Mouse (Mus musculus): ENCODE data around the gene Ppp1r9a. TPM values are rescaled to one million over a fixed set of nuclear protein-coding genes. Genes with fewer than 3 reads are reported as not detected.

Gene Ppp1r9a
- total and polyA plus RNA-seq, 3 experiments: 4.6 to 11.8 (median 10.9) TPM

DNA sequence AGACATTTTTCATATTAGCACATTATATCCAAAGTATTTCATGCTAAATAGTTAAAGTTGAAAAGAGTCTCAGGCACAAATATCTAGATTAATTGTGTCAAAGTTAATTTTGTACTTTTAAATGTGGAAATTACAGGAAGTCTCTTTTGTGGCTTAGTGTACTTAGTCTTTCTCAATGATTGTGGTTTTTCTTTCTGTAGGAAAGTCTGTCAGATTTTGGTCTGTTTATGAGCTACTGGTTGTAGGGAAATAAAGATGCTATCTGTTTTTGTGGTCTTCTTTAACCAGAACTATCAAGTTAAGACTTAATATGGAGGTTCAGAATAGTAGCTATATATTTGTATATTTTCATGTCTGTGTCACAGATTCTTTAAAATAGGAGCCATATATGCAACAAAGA, 76.2 kb downstream of the Ppp1r9a start:
- no peaks in the 10 kb centered on the region for H3K4me1 ChIP-seq (ENCODE audit: control insufficient read depth, insufficient read depth, low read length)
- H3K27me3 ChIP-seq (ENCODE audit: control insufficient read depth, insufficient read depth, low read length): no peaks in the 10 kb centered on the region
- H3K27ac ChIP-seq: no peak overlapping the region
- intact Hi-C loops (cut with DNase I): no loop called here
- no peaks in the 10 kb centered on the region for H3K79me2 ChIP-seq (replicated peaks; ENCODE audit: control insufficient read depth, insufficient read depth, low read length)
- no peak for TF ChIP-seq POLR2A (IDR thresholded peaks at IDR 0.05; ENCODE audit: insufficient read depth, low read depth, low read length)
- no peak for DNase-seq
- no peak overlapping the region for H3K9ac ChIP-seq (ENCODE audit: low read depth, low read length)
- H3K4me3 ChIP-seq: no peak overlapping the region
- no peaks in the 10 kb centered on the region for H3K36me3 ChIP-seq (ENCODE audit: control insufficient read depth, insufficient read depth, low read length)

DNA sequence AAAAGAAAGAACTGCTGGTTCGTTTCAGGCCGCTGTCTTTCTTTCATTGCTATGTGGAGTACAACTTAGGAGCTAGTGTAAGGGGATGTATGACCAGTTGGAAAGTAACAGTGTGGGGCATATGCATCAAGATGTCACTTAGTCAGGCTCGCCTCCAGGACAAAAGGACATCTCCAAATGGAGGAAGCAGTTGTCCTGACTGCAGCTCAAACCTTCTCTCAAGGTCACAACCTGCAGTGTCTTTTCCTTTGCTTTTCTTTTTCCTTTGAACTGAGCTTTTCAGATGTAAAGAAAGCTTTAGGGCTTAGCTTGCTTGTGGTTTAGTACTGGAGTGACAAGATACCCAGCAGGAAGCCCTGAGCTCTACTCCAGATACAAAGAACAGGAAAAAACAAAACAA, 77.4 kb downstream of the Ppp1r9a start:
- 93% methylated on average over 3 of the region's 3 CpGs for WGBS
- no peaks in the 10 kb centered on the region for H3K36me3 ChIP-seq (ENCODE audit: control insufficient read depth, insufficient read depth, low read length)
- H3K9ac ChIP-seq (ENCODE audit: low read depth, low read length): no peak overlapping the region
- no peak for DNase-seq
- H3K4me3 ChIP-seq: no peak overlapping the region
- intact Hi-C loops (cut with DNase I): no loop called here
- no peaks in the 10 kb centered on the region for H3K27me3 ChIP-seq (ENCODE audit: control insufficient read depth, insufficient read depth, low read length)
- H3K27ac ChIP-seq: no peak overlapping the region
- no peaks in the 10 kb centered on the region for H3K79me2 ChIP-seq (replicated peaks; ENCODE audit: control insufficient read depth, insufficient read depth, low read length)
- H3K4me1 ChIP-seq (ENCODE audit: control insufficient read depth, insufficient read depth, low read length): no peaks in the 10 kb centered on the region
- TF ChIP-seq EP300 (IDR thresholded peaks at IDR 0.05; ENCODE audit: insufficient read depth, low read depth, low read length) (no peak), POLR2A (IDR thresholded peaks at IDR 0.05; ENCODE audit: insufficient read depth, low read depth, low read length) (no peak), CTCF (IDR thresholded peaks at IDR 0.05) (no peak)

DNA sequence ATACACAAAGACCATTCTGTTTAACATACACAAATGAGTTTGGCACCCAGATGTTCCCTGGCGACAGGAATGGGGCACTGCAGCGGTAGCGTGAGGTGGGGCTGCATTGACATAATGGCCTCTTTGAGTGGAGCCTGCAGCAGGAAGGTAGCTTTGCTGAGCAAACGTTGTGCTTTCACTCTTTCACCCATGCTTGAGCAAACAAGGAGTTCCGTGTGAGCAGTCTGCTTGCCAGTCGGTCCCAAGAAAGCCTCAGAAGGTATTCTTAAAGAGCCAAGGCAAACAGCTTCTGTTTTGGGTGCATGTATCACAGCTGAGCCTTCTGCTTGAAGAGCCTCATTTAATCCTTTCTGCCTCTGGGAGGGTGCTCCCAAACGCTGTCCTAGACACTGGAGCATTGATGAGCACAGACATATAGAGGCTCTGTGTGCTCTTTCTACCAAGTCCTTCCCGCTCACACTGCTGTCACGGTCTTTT, 80.0 kb downstream of the Ppp1r9a start:
- 73% methylated on average over 9 of the region's 9 CpGs for WGBS
- DNase-seq: no peak
- intact Hi-C loops (cut with DNase I): no loop called here
- no peak for TF ChIP-seq EP300 (IDR thresholded peaks at IDR 0.05; ENCODE audit: insufficient read depth, low read depth, low read length)
- no peak for TF ChIP-seq POLR2A (IDR thresholded peaks at IDR 0.05; ENCODE audit: insufficient read depth, low read depth, low read length)
- no peak for TF ChIP-seq CTCF (IDR thresholded peaks at IDR 0.05)
- Histone ChIP-seq H3K4me1 (ENCODE audit: control insufficient read depth, insufficient read depth, low read length) (no peaks in the 10 kb centered on the region), H3K79me2 (replicated peaks; ENCODE audit: control insufficient read depth, insufficient read depth, low read length) (no peaks in the 10 kb centered on the region), H3K9ac (ENCODE audit: low read depth, low read length) (no peak overlapping the region), H3K27me3 (ENCODE audit: control insufficient read depth, insufficient read depth, low read length) (no peaks in the 10 kb centered on the region), H3K27ac (no peak overlapping the region), H3K4me3 (no peak overlapping the region), H3K36me3 (ENCODE audit: control insufficient read depth, insufficient read depth, low read length) (no peaks in the 10 kb centered on the region)

DNA sequence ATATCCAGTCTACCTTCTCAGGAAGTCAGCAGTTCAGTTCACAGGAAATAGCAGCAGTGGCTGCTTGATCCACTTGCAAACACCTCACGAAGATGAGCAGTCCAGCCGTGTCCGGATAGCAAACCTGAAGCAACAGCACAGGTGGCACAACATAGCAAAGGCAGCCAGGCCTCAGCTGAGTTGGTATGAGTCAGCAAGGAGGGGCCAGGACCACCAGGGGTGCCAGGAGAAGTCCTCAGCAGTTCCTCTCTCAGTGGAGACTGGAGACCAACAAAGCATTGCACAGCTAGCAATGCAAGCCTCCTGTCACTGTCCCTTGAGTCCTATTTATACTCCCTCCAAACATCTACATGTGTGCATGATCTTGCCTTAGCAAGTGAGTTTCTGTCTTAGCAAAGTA, 83.0 kb downstream of the Ppp1r9a start:
- Histone ChIP-seq H3K79me2 (replicated peaks; ENCODE audit: control insufficient read depth, insufficient read depth, low read length) (no peaks in the 10 kb centered on the region), H3K27me3 (ENCODE audit: control insufficient read depth, insufficient read depth, low read length) (no peaks in the 10 kb centered on the region), H3K9ac (ENCODE audit: low read depth, low read length) (no peak overlapping the region), H3K4me1 (ENCODE audit: control insufficient read depth, insufficient read depth, low read length) (no peaks in the 10 kb centered on the region; the same call in 1 of the 2 replicates), H3K27ac (no peak overlapping the region), H3K36me3 (ENCODE audit: control insufficient read depth, insufficient read depth, low read length) (no peaks in the 10 kb centered on the region), H3K4me3 (no peak overlapping the region)
- 73% methylated on average over 3 of the region's 3 CpGs for WGBS
- no peak for DNase-seq
- TF ChIP-seq POLR2A (IDR thresholded peaks at IDR 0.05; ENCODE audit: insufficient read depth, low read depth, low read length) (no peak), CTCF (IDR thresholded peaks at IDR 0.05) (no peak), EP300 (IDR thresholded peaks at IDR 0.05; ENCODE audit: insufficient read depth, low read depth, low read length) (no peak)
- intact Hi-C loops (cut with DNase I): no loop called here

DNA sequence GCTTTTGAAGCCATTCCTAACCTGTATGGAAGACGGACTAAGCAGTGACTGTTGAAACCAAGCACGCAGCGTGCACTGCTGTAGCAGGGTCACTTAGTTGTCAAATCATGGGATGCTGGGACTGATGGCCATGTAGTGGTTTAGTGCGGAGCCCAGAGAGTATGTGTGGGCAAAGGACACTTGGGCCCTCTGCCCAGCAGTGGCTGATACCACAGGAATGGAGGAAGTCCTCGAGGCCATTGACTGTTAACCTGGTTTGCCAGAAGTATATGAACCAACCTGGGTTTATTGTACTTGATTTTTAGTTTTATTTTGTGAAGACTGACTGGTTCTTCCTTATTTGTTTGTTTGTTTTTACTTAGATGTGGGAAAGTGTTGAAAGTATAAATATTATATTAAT, 84.4 kb downstream of the Ppp1r9a start:
- no peak overlapping the region for H3K9ac ChIP-seq (ENCODE audit: low read depth, low read length)
- intact Hi-C loops (cut with DNase I): no loop called here
- DNase-seq: no peak
- H3K36me3 ChIP-seq (ENCODE audit: control insufficient read depth, insufficient read depth, low read length): no peaks in the 10 kb centered on the region
- no peaks in the 10 kb centered on the region for H3K79me2 ChIP-seq (replicated peaks; ENCODE audit: control insufficient read depth, insufficient read depth, low read length)
- H3K4me3 ChIP-seq: no peak overlapping the region
- no peak overlapping the region for H3K27ac ChIP-seq
- WGBS: 76% methylated on average over 5 of the region's 5 CpGs
- no peaks in the 10 kb centered on the region; the same call in 1 of the 2 replicates for H3K4me1 ChIP-seq (ENCODE audit: control insufficient read depth, insufficient read depth, low read length)
- no peaks in the 10 kb centered on the region for H3K27me3 ChIP-seq (ENCODE audit: control insufficient read depth, insufficient read depth, low read length)
- TF ChIP-seq POLR2A (IDR thresholded peaks at IDR 0.05; ENCODE audit: insufficient read depth, low read depth, low read length) (no peak), CTCF (IDR thresholded peaks at IDR 0.05) (no peak)

DNA sequence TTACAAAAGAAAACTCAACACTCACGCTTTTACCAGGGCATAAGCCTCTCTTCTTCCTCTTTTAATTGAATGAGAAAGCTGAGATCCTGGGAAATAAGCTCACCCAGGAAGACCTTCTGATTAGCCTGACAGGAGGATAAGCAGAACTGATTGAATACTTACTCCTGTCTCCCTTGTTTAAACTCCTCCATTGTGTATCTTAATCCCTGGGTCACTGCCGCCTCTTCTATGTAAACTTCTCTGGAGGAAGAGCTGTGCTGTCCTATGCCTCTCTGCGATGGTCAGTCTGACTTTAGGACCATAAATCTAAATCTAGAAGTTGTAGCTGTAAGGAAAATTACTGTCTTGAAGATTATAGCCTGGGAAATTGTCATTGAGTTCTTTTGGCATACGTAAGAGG, 86.0 kb downstream of the Ppp1r9a start:
- no peaks in the 10 kb centered on the region for H3K79me2 ChIP-seq (replicated peaks; ENCODE audit: control insufficient read depth, insufficient read depth, low read length)
- H3K9ac ChIP-seq (ENCODE audit: low read depth, low read length): no peak overlapping the region
- DNase-seq: no peak
- H3K27me3 ChIP-seq (ENCODE audit: control insufficient read depth, insufficient read depth, low read length): no peaks in the 10 kb centered on the region
- intact Hi-C loops (cut with DNase I): no loop called here
- no peak overlapping the region for H3K4me3 ChIP-seq
- TF ChIP-seq EP300 (IDR thresholded peaks at IDR 0.05; ENCODE audit: insufficient read depth, low read depth, low read length): no peak
- H3K27ac ChIP-seq: no peak overlapping the region
- no peaks in the 10 kb centered on the region; the same call in 1 of the 2 replicates for H3K4me1 ChIP-seq (ENCODE audit: control insufficient read depth, insufficient read depth, low read length)
- H3K36me3 ChIP-seq (ENCODE audit: control insufficient read depth, insufficient read depth, low read length): no peaks in the 10 kb centered on the region
- WGBS: 76% methylated on average over 4 of the region's 4 CpGs
